Mouse (Mus musculus) intestine, embryonic 16.5 days (tissue): ENCODE measurements around the gene Slc17a4. TPM values are rescaled to one million over a fixed set of nuclear protein-coding genes. Genes with fewer than 3 reads are reported as not detected.

ENCODE experiments used
- ATAC-seq: fragments of 200-750 bp; cut with Nextera tagmentation; 2 replicates; pipeline ENCODE4 v1.8.0; 2017; ENCODE audit warnings: moderate TSS enrichment, moderate library complexity
- H3K27ac ChIP-seq: fragments of 300-500 bp; sonication (generic); 2 replicates; pipeline ENCODE4 v1.5.1; 2014; ENCODE audit warnings: mild to moderate bottlenecking, low read length
- H3K27me3 ChIP-seq: fragments of 300-500 bp; sonication (generic); replicated peaks from 2 replicates; pipeline ENCODE4 v1.6.1; 2014; ENCODE audit warnings: low read length, control low read depth, mixed read lengths; ENCODE audit not compliant: control insufficient read depth, insufficient read depth
- H3K36me3 ChIP-seq: fragments of 300-500 bp; sonication (generic); 2 replicates; pipeline ENCODE4 v1.6.1; 2014; ENCODE audit warnings: low read length, control low read depth; ENCODE audit not compliant: control insufficient read depth, insufficient read depth
- H3K4me1 ChIP-seq: fragments of 300-500 bp; sonication (generic); 2 replicates; pipeline ENCODE4 v1.6.1; 2014; ENCODE audit warnings: low read length, control low read depth, mixed read lengths; ENCODE audit not compliant: control insufficient read depth, insufficient read depth
- H3K4me2 ChIP-seq: fragments of 300-500 bp; sonication (generic); 2 replicates; pipeline ENCODE4 v1.6.1; 2014; ENCODE audit warnings: low read depth, low read length, control low read depth
- H3K4me3 ChIP-seq: fragments of 300-500 bp; sonication (generic); 2 replicates; pipeline ENCODE4 v1.5.1; 2014; ENCODE audit warnings: mild to moderate bottlenecking, low read length
- H3K9ac ChIP-seq: fragments of 300-500 bp; sonication (generic); 2 replicates; pipeline ENCODE4 v1.6.1; 2014; ENCODE audit warnings: low read depth, low read length
- H3K9me3 ChIP-seq: fragments of 300-500 bp; sonication (generic); 2 replicates; pipeline ENCODE4 v1.6.1; 2016; ENCODE audit warnings: low read length, control low read depth; ENCODE audit not compliant: control insufficient read depth
- WGBS: fragments of 180-500 bp; shearing (Covaris S2); extraction: QIAGEN DNeasy Blood & Tissue Kit; methylation state at CpG from one replicate; pipeline ENCODE4 v1.1.7; 2014; 5-methylcytosine and 5-hydroxymethylcytosine counted together
- polyA plus RNA-seq: library from polyadenylated mRNA; unstranded; fragments of >200 nt; fragmentation: Nextera tagmentation; extraction: Ambion mirVana; gene quantifications from 2 replicates; pipeline ENCODE4 v1.2.1, GENCODE M21; 2015

Slc17a4 gene
- polyA plus RNA-seq: 24.8 and 31.7 TPM in 2 replicates

DNA sequence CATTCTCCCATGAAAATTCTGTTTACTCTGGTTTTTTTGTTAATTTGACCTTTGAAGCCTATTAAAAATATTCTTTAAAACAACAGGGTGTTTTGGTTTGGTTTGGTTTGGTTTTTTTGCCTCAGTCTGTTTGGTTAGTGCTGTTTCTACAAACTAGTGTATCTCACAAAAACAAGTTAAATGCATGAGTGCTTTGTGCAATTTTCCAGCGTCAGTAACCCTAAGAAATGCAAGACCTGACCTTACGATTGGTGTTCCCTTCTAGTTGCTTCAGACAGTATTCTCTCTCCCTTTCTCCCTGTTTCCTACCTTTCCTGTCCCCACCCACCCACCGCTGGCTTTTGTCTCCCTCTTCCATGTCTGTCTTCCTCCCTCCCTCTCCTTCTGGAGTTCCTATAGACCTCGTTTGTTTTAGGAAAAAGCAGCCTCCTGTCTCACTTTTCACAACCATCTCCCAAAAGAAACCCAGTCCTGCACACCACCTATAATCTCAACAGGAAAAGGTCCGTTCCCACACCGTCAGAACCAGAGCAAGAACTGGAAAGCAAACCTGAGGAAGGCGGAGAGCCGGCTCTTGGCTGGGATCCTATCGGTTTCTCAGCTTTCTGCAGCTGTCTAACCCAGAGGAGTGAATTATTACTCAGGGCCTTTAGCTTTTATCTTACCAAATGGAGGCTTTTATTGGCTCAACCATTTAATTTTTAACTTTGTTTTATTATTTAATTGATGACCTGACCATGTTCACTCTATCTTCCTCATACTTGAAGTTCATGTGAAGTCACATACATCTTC, at the start of gene Slc17a4:
Gene Slc17a4, minus strand, starts transcription at position 634 of the 792 bp plus-strand sequence.
- H3K4me3 ChIP-seq: peak within 1 kb of the TSS; percentile 34
- peak within 1 kb of the TSS; percentile 38 for H3K9ac ChIP-seq
- peak; percentile 78 for ATAC-seq
- H3K36me3 ChIP-seq: no peaks in the 10 kb centered on the region
- no peaks in the 10 kb centered on the region for H3K9me3 ChIP-seq
- 35% methylated on average over 9 of the region's 9 CpGs for WGBS
- peak within 1 kb of the TSS; percentile 85 for H3K27ac ChIP-seq
- no peaks in the 10 kb centered on the region for H3K27me3 ChIP-seq
- H3K4me1 ChIP-seq: peaks cover 21% of the 10 kb centered on the region
- H3K4me2 ChIP-seq: peak within 1 kb of the TSS; percentile 32

GRCm38 (mm10) chr13:23959776-23960175, 45.0 kb upstream of the Slc17a4 start:
- no peak overlapping the region for H3K4me2 ChIP-seq
- no peak for ATAC-seq
- no peak overlapping the region for H3K9ac ChIP-seq
- 19% methylated on average over 2 of the region's 2 CpGs for WGBS
- H3K36me3 ChIP-seq: no peaks in the 10 kb centered on the region
- no peaks in the 10 kb centered on the region for H3K4me1 ChIP-seq
- no peak overlapping the region for H3K27ac ChIP-seq
- H3K9me3 ChIP-seq: no peaks in the 10 kb centered on the region
- H3K4me3 ChIP-seq: no peak overlapping the region
- no peaks in the 10 kb centered on the region for H3K27me3 ChIP-seq

DNA sequence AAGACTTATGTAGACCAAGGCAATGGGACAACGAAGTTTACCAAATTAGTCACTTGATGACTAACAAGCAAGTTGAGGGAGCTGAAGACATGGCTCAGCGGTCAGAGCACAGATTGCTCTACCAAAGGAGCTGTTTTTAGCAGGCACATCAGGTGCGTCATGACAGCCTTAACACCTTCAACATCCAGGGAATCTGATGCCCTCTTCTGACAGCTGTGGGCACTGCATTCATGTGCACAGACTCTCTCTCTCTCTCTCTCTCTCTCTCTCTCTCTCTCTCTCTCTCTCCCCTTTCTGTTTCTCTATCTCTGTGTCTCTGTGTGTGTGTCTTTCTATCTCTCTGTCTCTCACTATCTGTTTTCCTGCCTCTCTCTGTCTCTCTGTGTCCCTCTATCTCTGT, 36.1 kb upstream of the Slc17a4 start:
- H3K4me2 ChIP-seq: no peak overlapping the region
- H3K4me1 ChIP-seq: no peaks in the 10 kb centered on the region
- H3K36me3 ChIP-seq: no peaks in the 10 kb centered on the region
- H3K27me3 ChIP-seq: no peaks in the 10 kb centered on the region
- H3K27ac ChIP-seq: no peak overlapping the region
- WGBS: 66% methylated on average over 3 of the region's 3 CpGs
- no peak overlapping the region for H3K9ac ChIP-seq
- no peaks in the 10 kb centered on the region for H3K9me3 ChIP-seq
- no peak for ATAC-seq
- H3K4me3 ChIP-seq: no peak overlapping the region

- no peak overlapping the region for H3K27ac ChIP-seq
- H3K4me3 ChIP-seq: no peak overlapping the region
- H3K27me3 ChIP-seq: no peaks in the 10 kb centered on the region
- WGBS: 57% methylated on average over 14 of the region's 14 CpGs
- ATAC-seq: no peak
- H3K4me1 ChIP-seq: no peaks in the 10 kb centered on the region
- no peak overlapping the region for H3K4me2 ChIP-seq
- no peaks in the 10 kb centered on the region for H3K36me3 ChIP-seq
- H3K9me3 ChIP-seq: no peaks in the 10 kb centered on the region
- no peak overlapping the region for H3K9ac ChIP-seq
Observed at GRCm38 (mm10) chr13:23949484-23950246, 34.9 kb upstream of the Slc17a4 start.

- Histone ChIP-seq H3K36me3 (no peaks in the 10 kb centered on the region), H3K9me3 (no peaks in the 10 kb centered on the region), H3K4me1 (no peaks in the 10 kb centered on the region), H3K4me3 (no peak overlapping the region), H3K27me3 (no peaks in the 10 kb centered on the region), H3K9ac (no peak overlapping the region), H3K4me2 (no peak overlapping the region), H3K27ac (no peak overlapping the region)
- WGBS: 36% methylated on average over 2 of the region's 2 CpGs
- no peak for ATAC-seq
Observed at GRCm38 (mm10) chr13:23946254-23946653, 31.4 kb upstream of the Slc17a4 start.

DNA sequence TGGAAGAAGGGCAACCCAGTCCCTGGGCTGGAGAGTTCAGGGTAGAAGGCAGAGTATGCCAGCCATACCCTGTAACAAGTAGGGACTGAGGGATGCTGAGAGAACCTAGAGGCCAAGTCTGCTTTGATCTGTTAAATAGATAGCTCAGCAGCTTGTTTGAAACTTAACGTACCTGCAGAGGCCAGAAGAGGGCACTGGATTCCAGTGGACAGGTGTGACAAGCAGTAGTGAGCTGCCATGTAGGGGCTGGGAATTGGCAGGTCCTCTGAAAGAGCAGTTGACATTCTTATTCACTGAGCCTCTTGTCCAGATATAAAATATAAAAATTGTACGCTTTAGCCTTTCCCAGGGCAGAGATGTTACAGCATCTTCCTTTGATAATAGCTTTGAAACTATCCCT, 28.1 kb upstream of the Slc17a4 start:
- ATAC-seq: no peak
- H3K9ac ChIP-seq: no peak overlapping the region
- H3K27me3 ChIP-seq: no peaks in the 10 kb centered on the region
- 52% methylated on average over 2 of the region's 2 CpGs for WGBS
- H3K4me1 ChIP-seq: no peaks in the 10 kb centered on the region
- H3K9me3 ChIP-seq: no peaks in the 10 kb centered on the region
- no peak overlapping the region for H3K4me2 ChIP-seq
- no peak overlapping the region for H3K4me3 ChIP-seq
- H3K27ac ChIP-seq: no peak overlapping the region
- no peaks in the 10 kb centered on the region for H3K36me3 ChIP-seq

DNA sequence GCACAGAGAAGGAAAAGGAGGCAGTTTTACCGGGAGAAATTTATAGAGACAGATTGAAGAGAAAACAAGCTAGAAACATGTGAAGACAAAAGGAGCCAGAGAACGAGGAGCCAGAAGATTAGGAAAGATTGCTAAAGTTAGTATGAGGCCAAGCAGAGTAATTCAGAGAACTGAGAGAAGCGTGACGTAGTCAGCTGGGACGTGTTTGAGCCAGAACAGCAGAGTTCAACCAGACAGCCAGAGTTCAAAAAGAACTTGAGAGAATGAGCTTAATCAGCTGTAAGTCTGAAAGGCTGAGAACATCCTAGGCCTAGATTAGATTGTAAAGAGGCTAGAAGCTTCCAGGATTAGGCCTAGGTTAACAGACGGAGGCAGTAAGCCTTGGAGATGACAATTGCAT, 25.5 kb upstream of the Slc17a4 start:
- Histone ChIP-seq H3K9ac (no peak overlapping the region), H3K4me3 (no peak overlapping the region), H3K9me3 (no peaks in the 10 kb centered on the region), H3K27me3 (no peaks in the 10 kb centered on the region), H3K4me2 (no peak overlapping the region), H3K36me3 (no peaks in the 10 kb centered on the region), H3K4me1 (no peaks in the 10 kb centered on the region), H3K27ac (no peak overlapping the region)
- 60% methylated on average over 6 of the region's 6 CpGs for WGBS
- ATAC-seq: no peak

DNA sequence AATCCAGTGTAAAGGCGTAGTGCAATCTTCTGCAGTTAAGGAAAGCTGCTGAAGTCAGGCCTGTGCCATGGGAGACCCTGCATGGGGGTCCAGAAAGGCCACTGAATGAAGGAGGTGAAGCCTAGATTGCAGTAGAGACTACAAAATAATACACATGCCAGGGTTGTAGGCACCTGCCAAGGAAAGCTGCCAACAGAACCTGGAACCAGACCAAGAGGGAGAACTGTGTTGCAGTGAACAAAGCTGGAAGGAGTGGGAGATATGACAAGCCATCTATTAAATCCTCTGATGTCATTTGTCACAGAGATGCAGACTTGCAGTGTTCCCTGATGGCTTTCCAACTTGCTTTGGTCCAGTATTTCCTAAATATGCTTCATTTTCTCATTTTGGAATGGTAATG, 23.9 kb upstream of the Slc17a4 start:
- Histone ChIP-seq H3K27me3 (no peaks in the 10 kb centered on the region), H3K9me3 (no peaks in the 10 kb centered on the region), H3K27ac (no peak overlapping the region), H3K9ac (no peak overlapping the region), H3K4me3 (no peak overlapping the region), H3K36me3 (no peaks in the 10 kb centered on the region), H3K4me1 (no peaks in the 10 kb centered on the region), H3K4me2 (no peak overlapping the region)
- 89% methylated on average over 1 of the region's 1 CpGs for WGBS
- ATAC-seq: no peak

- Histone ChIP-seq H3K4me1 (no peaks in the 10 kb centered on the region), H3K4me2 (no peak within 1 kb of the TSS), H3K36me3 (no peaks in the 10 kb centered on the region), H3K9ac (no peak within 1 kb of the TSS), H3K27me3 (no peaks in the 10 kb centered on the region), H3K4me3 (no peak within 1 kb of the TSS), H3K9me3 (no peaks in the 10 kb centered on the region), H3K27ac (no peak within 1 kb of the TSS)
- WGBS: 92% methylated on average over 10 of the region's 10 CpGs
- ATAC-seq: no peak
Observed at GRCm38 (mm10) chr13:23934211-23934520, 19.4 kb upstream of the Slc17a4 start, which contains the start of gene Hist1h2aa. Gene Hist1h2aa (plus strand): TSS chr13:23934462.
